Mouse (Mus musculus) cerebellum, adult 2 months (tissue): Measurements from ENCODE around the gene Spock1.

Experiments
- CTCF ChIP-seq: fragments of 200-500 bp; IDR thresholded peaks from 2 replicates; pipeline ENCODE4 v1.5.1; 2011; ENCODE audit warnings: low read depth, mild to moderate bottlenecking, control low read depth, low read length, moderate library complexity, borderline replicate concordance; ENCODE audit not compliant: insufficient read depth
- POLR2A ChIP-seq: fragments of 200-500 bp; IDR thresholded peaks from 2 replicates; pipeline ENCODE4 v1.6.1; 2011; ENCODE audit warnings: low read length, control low read depth, borderline replicate concordance; ENCODE audit not compliant: insufficient read depth

DNA sequence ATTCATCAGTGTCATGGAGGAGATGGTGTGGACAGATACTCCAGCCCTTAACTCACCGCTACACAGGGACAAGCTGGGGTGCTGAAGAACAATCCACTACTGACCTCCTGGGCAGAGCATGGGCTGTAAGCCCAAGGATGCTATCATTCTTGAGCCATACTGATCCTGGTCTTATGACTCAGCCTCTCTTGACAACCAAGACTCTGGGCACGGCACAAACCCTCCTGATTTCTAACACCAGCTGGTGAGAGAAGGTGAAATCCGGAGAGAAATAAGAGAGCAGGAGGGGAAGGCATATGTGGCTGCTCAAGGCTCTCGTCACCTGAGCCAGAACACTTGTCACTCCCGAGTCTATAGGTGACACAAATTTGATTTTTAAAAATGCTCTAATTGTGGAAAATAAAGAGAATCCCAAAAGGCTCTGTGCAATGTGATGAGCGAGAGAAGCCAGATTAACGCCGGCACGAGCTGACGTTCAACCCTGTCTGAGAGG is 271.0 kb downstream of the Spock1 start:
- TF ChIP-seq CTCF (no peak), POLR2A (no peak)
